Mouse (Mus musculus): ENCODE results near the gene Mbd3. TPM values are rescaled to one million over a fixed set of nuclear protein-coding genes. Genes with fewer than 3 reads are reported as not detected.

The Mbd3 gene
- polyA plus RNA-seq (2011; ENCODE audit: insufficient read depth, insufficient read length, low read depth, missing spikeins), result 81.3 and 84.8 TPM in 2 replicates

DNA sequence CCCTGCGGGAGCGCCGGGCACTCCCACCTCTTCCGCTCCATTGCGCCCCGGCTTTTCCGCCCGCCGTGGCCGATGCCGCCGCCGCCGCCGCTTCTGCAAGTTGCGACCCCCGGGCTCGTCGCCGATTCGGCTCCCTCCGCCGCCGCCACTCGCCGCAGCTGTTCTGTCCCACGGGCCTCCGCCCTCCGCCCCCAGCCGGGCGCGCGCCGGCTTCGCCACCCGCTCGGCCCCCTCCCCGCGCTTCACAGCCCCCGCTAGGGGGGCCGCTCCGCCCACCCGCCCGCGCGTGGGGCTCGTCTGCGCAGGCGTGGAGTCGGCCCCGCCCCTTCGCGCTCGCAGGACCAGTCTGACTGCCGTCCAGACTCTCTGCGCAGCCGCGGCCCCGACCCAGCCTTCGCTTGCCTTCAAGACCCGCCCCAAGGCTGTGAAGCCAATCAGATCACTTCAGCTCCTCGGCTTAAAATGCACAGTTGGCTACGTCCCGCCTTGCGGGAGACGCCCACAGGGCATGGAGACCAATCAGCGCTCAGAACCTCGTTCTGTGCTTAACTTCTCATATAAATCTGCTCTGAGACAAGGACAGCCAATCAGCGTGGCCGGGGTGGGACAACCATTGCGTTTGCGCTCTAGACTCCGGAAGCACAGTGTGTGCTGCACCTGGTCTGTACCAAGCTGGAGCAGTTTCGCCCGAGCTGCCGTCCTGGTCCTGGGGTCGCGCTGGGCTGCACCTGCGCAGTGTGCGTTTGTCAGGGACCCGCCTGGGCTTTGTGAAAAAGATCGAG, at the start of gene Mbd3:
Gene Mbd3 (minus strand): TSS at position 360 of the 782 bp plus-strand sequence.
- H3K4me3 ChIP-seq (ENCODE audit: low read depth, low read length), result peak within 1 kb of the TSS; percentile 68
- H3K4me1 ChIP-seq (ENCODE audit: control insufficient read depth, insufficient read depth, low read length), result no peaks in the 10 kb centered on the region
- peak within 1 kb of the TSS; percentile 85 for H3K27ac ChIP-seq (ENCODE audit: insufficient read depth, low read length)
- no peaks in the 10 kb centered on the region for H3K9me3 ChIP-seq (replicated peaks; ENCODE audit: control insufficient read depth, insufficient read depth, low read length, poor library complexity, severe bottlenecking)
- H3K9ac ChIP-seq (ENCODE audit: low read depth, poor library complexity, severe bottlenecking), result peak within 1 kb of the TSS; percentile 74
- peaks cover 11% of the 10 kb centered on the region for H3K36me3 ChIP-seq (ENCODE audit: control insufficient read depth, insufficient read depth, low read length, poor library complexity, severe bottlenecking)
- no peaks in the 10 kb centered on the region for H3K27me3 ChIP-seq (ENCODE audit: control insufficient read depth, insufficient read depth, low read length, poor library complexity, severe bottlenecking)
- no peak for TF ChIP-seq POLR2A (IDR thresholded peaks at IDR 0.05; ENCODE audit: insufficient read depth, low read length)
- TF ChIP-seq EP300 (IDR thresholded peaks at IDR 0.05; ENCODE audit: insufficient read depth, low read depth, low read length), result no peak
- TF ChIP-seq CTCF (IDR thresholded peaks at IDR 0.05; ENCODE audit: low read depth, low read length), result no peak

DNA sequence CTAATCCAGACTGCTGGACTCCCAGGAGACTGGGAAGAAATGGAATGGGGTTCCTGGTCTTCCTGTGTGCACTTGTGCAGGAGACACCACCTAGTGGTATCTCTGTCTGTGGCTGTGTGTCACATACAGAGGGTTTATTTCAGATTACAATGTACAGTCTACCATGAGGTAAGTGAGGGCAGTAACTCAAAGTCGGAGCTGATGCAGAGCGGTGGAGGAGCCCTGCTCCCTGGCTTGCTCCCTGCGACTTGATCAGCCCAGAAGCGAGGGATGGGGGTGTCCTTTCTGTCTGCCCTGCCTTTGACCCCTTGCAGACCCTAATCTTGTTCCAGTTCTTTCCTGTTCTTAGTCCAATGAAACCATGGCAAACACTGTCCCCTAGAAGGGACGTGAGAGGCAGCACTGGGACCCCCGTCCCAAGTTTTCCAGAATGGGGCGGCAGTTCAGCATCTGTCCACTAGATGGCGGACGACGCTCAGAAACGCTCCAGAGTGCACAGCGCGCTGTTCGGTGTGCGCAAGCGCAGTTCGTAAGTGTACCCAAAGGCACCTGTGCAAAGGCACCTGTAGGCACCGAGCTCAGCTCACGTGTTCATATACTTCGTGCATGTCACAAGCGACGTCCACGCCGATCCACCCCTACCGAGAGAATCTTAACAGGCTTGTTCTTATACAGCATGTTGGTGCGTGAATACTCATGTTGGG, 46.7 kb upstream of the Mbd3 start:
- H3K9me3 ChIP-seq (replicated peaks; ENCODE audit: control insufficient read depth, insufficient read depth, low read length, poor library complexity, severe bottlenecking), result no peaks in the 10 kb centered on the region
- no peaks in the 10 kb centered on the region for H3K27me3 ChIP-seq (ENCODE audit: control insufficient read depth, insufficient read depth, low read length, poor library complexity, severe bottlenecking)

DNA sequence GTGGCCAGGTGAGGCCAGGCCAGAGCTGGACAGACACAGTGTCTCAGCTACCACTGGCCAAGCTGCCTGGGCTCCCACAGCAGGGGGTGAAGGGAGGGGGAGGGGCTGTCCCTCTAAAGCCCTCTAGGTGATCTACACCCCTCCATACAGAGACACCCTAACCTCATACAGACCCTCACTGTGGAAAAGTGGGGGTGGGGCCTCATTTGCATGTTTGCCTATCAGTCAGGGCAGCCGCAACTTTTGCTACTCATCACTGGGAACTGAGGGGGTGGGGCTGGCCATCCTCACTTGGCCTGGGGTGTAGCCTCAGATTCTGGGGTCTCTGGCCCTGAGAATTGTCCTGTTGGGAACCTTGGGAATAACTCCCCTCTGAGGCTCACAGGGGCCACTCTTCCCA, 45.7 kb upstream of the Mbd3 start:
- Histone ChIP-seq H3K4me3 (ENCODE audit: low read depth, low read length) (no peak overlapping the region), H3K9ac (ENCODE audit: low read depth, poor library complexity, severe bottlenecking) (no peak overlapping the region), H3K4me1 (ENCODE audit: control insufficient read depth, insufficient read depth, low read length) (no peaks in the 10 kb centered on the region), H3K9me3 (replicated peaks; ENCODE audit: control insufficient read depth, insufficient read depth, low read length, poor library complexity, severe bottlenecking) (no peaks in the 10 kb centered on the region), H3K36me3 (ENCODE audit: control insufficient read depth, insufficient read depth, low read length, poor library complexity, severe bottlenecking) (no peaks in the 10 kb centered on the region), H3K27ac (ENCODE audit: insufficient read depth, low read length) (no peak overlapping the region), H3K27me3 (ENCODE audit: control insufficient read depth, insufficient read depth, low read length, poor library complexity, severe bottlenecking) (no peaks in the 10 kb centered on the region)
- TF ChIP-seq EP300 (IDR thresholded peaks at IDR 0.05; ENCODE audit: insufficient read depth, low read depth, low read length), result no peak
- TF ChIP-seq CTCF (IDR thresholded peaks at IDR 0.05; ENCODE audit: low read depth, low read length), result no peak
- TF ChIP-seq POLR2A (IDR thresholded peaks at IDR 0.05; ENCODE audit: insufficient read depth, low read length), result no peak

More for the DNA sequence above, 46.7 kb upstream of the Mbd3 start:
- Histone ChIP-seq H3K36me3 (ENCODE audit: control insufficient read depth, insufficient read depth, low read length, poor library complexity, severe bottlenecking) (no peaks in the 10 kb centered on the region), H3K4me3 (ENCODE audit: low read depth, low read length) (no peak overlapping the region), H3K4me1 (ENCODE audit: control insufficient read depth, insufficient read depth, low read length) (no peaks in the 10 kb centered on the region), H3K9ac (ENCODE audit: low read depth, poor library complexity, severe bottlenecking) (no peak overlapping the region), H3K27ac (ENCODE audit: insufficient read depth, low read length) (no peak overlapping the region)
- TF ChIP-seq CTCF (IDR thresholded peaks at IDR 0.05; ENCODE audit: low read depth, low read length) (peak; percentile 96), EP300 (IDR thresholded peaks at IDR 0.05; ENCODE audit: insufficient read depth, low read depth, low read length) (peak; percentile 65), POLR2A (IDR thresholded peaks at IDR 0.05; ENCODE audit: insufficient read depth, low read length) (no peak)

DNA sequence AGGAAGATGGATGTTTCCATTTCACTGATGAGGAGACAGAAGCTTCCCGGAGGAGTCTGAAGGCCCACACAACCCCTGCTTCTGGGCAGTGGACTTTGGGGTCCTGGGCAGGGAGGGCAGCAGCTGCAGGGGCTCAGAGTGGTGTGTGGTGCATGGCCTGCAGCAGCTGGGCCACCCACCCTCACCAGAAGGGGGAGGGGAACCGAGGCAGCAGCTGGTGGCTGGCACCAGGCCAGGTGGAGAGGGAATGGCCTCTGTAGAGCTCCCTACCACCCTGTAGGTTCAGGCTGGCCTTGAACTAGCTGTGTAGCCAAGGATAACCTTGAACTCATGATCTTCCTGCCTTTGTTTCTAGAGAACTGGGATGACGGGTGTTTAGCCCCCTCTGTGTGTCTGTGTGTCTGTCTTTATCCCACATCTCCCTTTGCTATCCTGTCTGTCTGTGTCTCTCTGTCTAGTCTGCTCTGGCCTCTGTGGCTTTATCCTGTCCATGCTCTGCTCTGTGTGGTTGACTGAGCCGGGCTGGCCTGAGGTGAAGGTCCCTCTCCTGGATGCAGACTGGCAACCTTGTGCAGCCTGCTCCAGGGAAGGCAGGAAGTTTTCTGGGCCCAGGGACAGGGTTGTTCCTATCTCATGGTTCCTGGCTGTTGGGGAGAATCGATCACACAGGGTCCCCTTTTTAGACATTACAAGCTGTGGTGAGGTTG, 45.1 kb upstream of the Mbd3 start:
- no peaks in the 10 kb centered on the region for H3K9me3 ChIP-seq (replicated peaks; ENCODE audit: control insufficient read depth, insufficient read depth, low read length, poor library complexity, severe bottlenecking)
- TF ChIP-seq CTCF (IDR thresholded peaks at IDR 0.05; ENCODE audit: low read depth, low read length), result no peak
- no peak for TF ChIP-seq EP300 (IDR thresholded peaks at IDR 0.05; ENCODE audit: insufficient read depth, low read depth, low read length)
- no peak for TF ChIP-seq POLR2A (IDR thresholded peaks at IDR 0.05; ENCODE audit: insufficient read depth, low read length)
- no peaks in the 10 kb centered on the region for H3K27me3 ChIP-seq (ENCODE audit: control insufficient read depth, insufficient read depth, low read length, poor library complexity, severe bottlenecking)
- H3K9ac ChIP-seq (ENCODE audit: low read depth, poor library complexity, severe bottlenecking), result no peak overlapping the region
- no peaks in the 10 kb centered on the region for H3K36me3 ChIP-seq (ENCODE audit: control insufficient read depth, insufficient read depth, low read length, poor library complexity, severe bottlenecking)
- no peak overlapping the region for H3K27ac ChIP-seq (ENCODE audit: insufficient read depth, low read length)
- H3K4me1 ChIP-seq (ENCODE audit: control insufficient read depth, insufficient read depth, low read length), result no peaks in the 10 kb centered on the region
- H3K4me3 ChIP-seq (ENCODE audit: low read depth, low read length), result no peak overlapping the region

DNA sequence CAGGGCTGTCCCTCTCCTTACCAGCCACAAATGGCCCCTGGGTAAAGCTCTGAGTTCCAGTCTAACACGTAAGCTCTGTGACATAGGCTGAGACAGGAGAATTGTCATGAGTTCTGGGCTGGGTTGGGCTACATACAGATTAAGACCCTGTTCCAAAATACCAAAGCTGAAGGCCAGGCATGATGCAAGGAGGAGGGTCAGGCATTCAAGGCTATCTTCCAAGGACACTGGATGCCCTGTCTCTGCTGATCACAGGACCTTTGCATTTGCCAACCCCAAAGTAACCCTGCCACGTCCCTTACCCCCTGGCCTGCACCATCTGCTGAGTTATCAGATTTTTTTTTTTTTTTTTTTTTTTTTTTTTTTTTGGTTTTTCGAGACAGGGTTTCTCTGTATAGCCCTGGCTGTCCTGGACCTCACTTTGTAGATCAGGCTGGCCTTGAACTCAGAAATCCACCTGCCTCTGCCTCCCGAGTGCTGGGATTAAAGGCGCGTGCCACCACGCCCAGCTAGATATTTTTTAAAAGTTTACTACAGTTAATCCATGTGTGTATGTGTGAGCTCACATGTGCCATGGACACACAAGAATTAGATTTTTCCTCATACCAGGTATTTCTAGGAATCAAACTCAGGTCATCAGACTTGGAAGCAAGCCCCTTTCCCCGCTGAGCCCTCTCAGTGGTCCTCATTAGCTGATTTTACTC, 44.4 kb upstream of the Mbd3 start:
- Histone ChIP-seq H3K9ac (ENCODE audit: low read depth, poor library complexity, severe bottlenecking) (no peak overlapping the region), H3K9me3 (replicated peaks; ENCODE audit: control insufficient read depth, insufficient read depth, low read length, poor library complexity, severe bottlenecking) (no peaks in the 10 kb centered on the region), H3K36me3 (ENCODE audit: control insufficient read depth, insufficient read depth, low read length, poor library complexity, severe bottlenecking) (no peaks in the 10 kb centered on the region), H3K4me3 (ENCODE audit: low read depth, low read length) (no peak overlapping the region), H3K4me1 (ENCODE audit: control insufficient read depth, insufficient read depth, low read length) (no peaks in the 10 kb centered on the region), H3K27ac (ENCODE audit: insufficient read depth, low read length) (no peak overlapping the region), H3K27me3 (ENCODE audit: control insufficient read depth, insufficient read depth, low read length, poor library complexity, severe bottlenecking) (no peaks in the 10 kb centered on the region)
- no peak for TF ChIP-seq CTCF (IDR thresholded peaks at IDR 0.05; ENCODE audit: low read depth, low read length)
- TF ChIP-seq EP300 (IDR thresholded peaks at IDR 0.05; ENCODE audit: insufficient read depth, low read depth, low read length), result no peak
- TF ChIP-seq POLR2A (IDR thresholded peaks at IDR 0.05; ENCODE audit: insufficient read depth, low read length), result no peak

Data from ES-Bruce4 (cell line).